Mouse (Mus musculus) heart, adult 2 months (tissue): ENCODE measurements around the gene Kcnip1. TPM values are rescaled to one million over a fixed set of nuclear protein-coding genes. Genes with fewer than 3 reads are reported as not detected.

Experiments
- DNase-seq, 2 experiments: peaks; one replicate each; pipeline ENCODE4 v3.0.0; 2021
- H3K27ac ChIP-seq: fragments of 200-600 bp; 2 replicates; pipeline ENCODE4 v1.8.1; 2022
- H3K27me3 ChIP-seq: fragments of 200-500 bp; 2 replicates; pipeline ENCODE4 v1.6.1; 2012; ENCODE audit warnings: mild to moderate bottlenecking, low read length, inconsistent platforms, mixed read lengths; ENCODE audit not compliant: control insufficient read depth, insufficient read depth
- H3K36me3 ChIP-seq: fragments of 200-500 bp; 2 replicates; pipeline ENCODE4 v1.6.1; 2012; ENCODE audit warnings: low read length, inconsistent platforms; ENCODE audit not compliant: control insufficient read depth, insufficient read depth
- H3K4me1 ChIP-seq: fragments of 200-500 bp; 2 replicates; pipeline ENCODE4 v1.6.1; 2011; ENCODE audit warnings: low read length; ENCODE audit not compliant: control insufficient read depth, insufficient read depth
- H3K4me3 ChIP-seq: fragments of 200-600 bp; 2 replicates; pipeline ENCODE4 v1.8.1; 2022
- H3K79me2 ChIP-seq: fragments of 200-500 bp; replicated peaks from 2 replicates; pipeline ENCODE4 v1.6.1; 2012; ENCODE audit warnings: mild to moderate bottlenecking, inconsistent platforms, low read length, moderate library complexity, mixed read lengths; ENCODE audit not compliant: control insufficient read depth, insufficient read depth
- H3K9ac ChIP-seq: fragments of 200-500 bp; 2 replicates; pipeline ENCODE4 v1.6.1; 2012; ENCODE audit warnings: low read depth, mild to moderate bottlenecking, control low read depth, inconsistent platforms, low read length, mixed read lengths
- CTCF ChIP-seq: fragments of 200-600 bp; IDR thresholded peaks from 2 replicates; pipeline ENCODE4 v1.8.1; 2022; ENCODE audit warnings: antibody characterized with exemption, mild to moderate bottlenecking, moderate library complexity
- EP300 ChIP-seq: fragments of 200-500 bp; IDR thresholded peaks from 2 replicates; pipeline ENCODE4 v1.6.1; 2011; ENCODE audit warnings: low read depth, low read length, control low read depth; ENCODE audit not compliant: insufficient read depth
- POLR2A ChIP-seq: fragments of 200-500 bp; IDR thresholded peaks from 2 replicates; pipeline ENCODE4 v1.6.1; 2011; ENCODE audit warnings: mild to moderate bottlenecking, low read depth, low read length, control low read depth; ENCODE audit not compliant: insufficient read depth
- WGBS: fragments of 180-500 bp; shearing (Covaris S2); methylation state at CpG from one replicate; pipeline ENCODE4 v1.1.7; 2018; 5-methylcytosine and 5-hydroxymethylcytosine counted together
- intact Hi-C: fragments of 180-260 bp; cut with DNase I; formaldehyde crosslinking; loops from one replicate; pipeline ENCODE4 v1.15.1; 2025
- polyA plus RNA-seq: library from polyadenylated mRNA; depleted of rRNA; stranded (reverse); fragments of >200 nt; gene quantifications from 2 replicates; pipeline ENCODE4 v1.2.3, GENCODE M21; 2012
- total RNA-seq, 2 experiments: library from RNA; stranded (reverse); gene quantifications; 2 replicates each; pipeline ENCODE4 v1.2.3; 2021

Gene Kcnip1
- total and polyA plus RNA-seq, 3 experiments, result 0.11 to 0.18 TPM; not detected in 1

GRCm38 (mm10) chr11:33780263-33780662 lies 212.7 kb downstream of the Kcnip1 start:
- Histone ChIP-seq H3K36me3 (no peaks in the 10 kb centered on the region), H3K4me1 (no peaks in the 10 kb centered on the region)
- no peak for TF ChIP-seq POLR2A
- TF ChIP-seq EP300, result no peak
- no peak for TF ChIP-seq CTCF

GRCm38 (mm10) chr11:33772615-33773141 lies 220.3 kb downstream of the Kcnip1 start:
- no peak for DNase-seq
- H3K36me3 ChIP-seq, result no peaks in the 10 kb centered on the region
- peaks cover under 1% of the 10 kb centered on the region; the same call in 1 of the 2 replicates for H3K4me1 ChIP-seq
- 59% methylated on average over 5 of the region's 5 CpGs for WGBS
- no peak overlapping the region for H3K27ac ChIP-seq
- H3K9ac ChIP-seq, result no peak overlapping the region
- H3K4me3 ChIP-seq, result no peak overlapping the region
- no peak for TF ChIP-seq EP300
- TF ChIP-seq POLR2A, result no peak
- TF ChIP-seq CTCF, result no peak
- no peaks in the 10 kb centered on the region for H3K79me2 ChIP-seq
- H3K27me3 ChIP-seq, result no peaks in the 10 kb centered on the region; the same call in 1 of the 2 replicates
- intact Hi-C loops, result no loop called here

More at GRCm38 (mm10) chr11:33780263-33780662, 212.7 kb downstream of the Kcnip1 start:
- 67% methylated on average over 4 of the region's 4 CpGs for WGBS
- Histone ChIP-seq H3K27me3 (no peaks in the 10 kb centered on the region; the same call in 1 of the 2 replicates), H3K4me3 (no peak overlapping the region), H3K9ac (no peak overlapping the region), H3K79me2 (no peaks in the 10 kb centered on the region), H3K27ac (no peak overlapping the region)
- no peak for DNase-seq
- intact Hi-C loops, result no loop called here

GRCm38 (mm10) chr11:33772043-33772442 lies 220.9 kb downstream of the Kcnip1 start:
- Histone ChIP-seq H3K27me3 (no peaks in the 10 kb centered on the region; the same call in 1 of the 2 replicates), H3K4me1 (peaks cover 2% of the 10 kb centered on the region; the same call in 1 of the 2 replicates), H3K9ac (no peak overlapping the region), H3K36me3 (no peaks in the 10 kb centered on the region), H3K27ac (no peak overlapping the region), H3K79me2 (no peaks in the 10 kb centered on the region), H3K4me3 (no peak overlapping the region)
- intact Hi-C loops, result no loop called here
- TF ChIP-seq CTCF, result no peak
- TF ChIP-seq POLR2A, result no peak
- no peak for TF ChIP-seq EP300
- DNase-seq, result no peak
- WGBS, result 78% methylated on average over 2 of the region's 2 CpGs

GRCm38 (mm10) chr11:33766976-33767938 lies 225.7 kb downstream of the Kcnip1 start:
- no peak for DNase-seq

GRCm38 (mm10) chr11:33761201-33761755 lies 231.7 kb downstream of the Kcnip1 start:
- TF ChIP-seq CTCF (no peak), EP300 (no peak), POLR2A (no peak)
- Histone ChIP-seq H3K36me3 (no peaks in the 10 kb centered on the region), H3K4me1 (no peaks in the 10 kb centered on the region), H3K79me2 (no peaks in the 10 kb centered on the region), H3K9ac (no peak overlapping the region), H3K27me3 (no peaks in the 10 kb centered on the region), H3K4me3 (no peak overlapping the region), H3K27ac (no peak overlapping the region)
- intact Hi-C loops, result no loop called here
- DNase-seq, result no peak
- WGBS, result 69% methylated on average over 16 of the region's 16 CpGs

More at GRCm38 (mm10) chr11:33766976-33767938, 225.7 kb downstream of the Kcnip1 start:
- no peak for TF ChIP-seq POLR2A
- no peak for TF ChIP-seq EP300
- TF ChIP-seq CTCF, result no peak
- Histone ChIP-seq H3K27me3 (no peaks in the 10 kb centered on the region), H3K27ac (no peak overlapping the region), H3K4me3 (no peak overlapping the region), H3K36me3 (no peaks in the 10 kb centered on the region), H3K79me2 (no peaks in the 10 kb centered on the region), H3K9ac (no peak overlapping the region), H3K4me1 (peaks cover 2% of the 10 kb centered on the region; the same call in 1 of the 2 replicates)
- WGBS, result 58% methylated on average over 9 of the region's 9 CpGs
- intact Hi-C loops, result no loop called here

- no peak for DNase-seq
- H3K27ac ChIP-seq, result no peak overlapping the region
- no peaks in the 10 kb centered on the region; the same call in 1 of the 2 replicates for H3K4me1 ChIP-seq
- intact Hi-C loops, result no loop called here
- no peak for TF ChIP-seq POLR2A
- TF ChIP-seq EP300, result no peak
- TF ChIP-seq CTCF, result no peak
- 74% methylated on average over 15 of the region's 15 CpGs for WGBS
- H3K27me3 ChIP-seq, result no peaks in the 10 kb centered on the region
- no peaks in the 10 kb centered on the region for H3K36me3 ChIP-seq
- no peaks in the 10 kb centered on the region for H3K79me2 ChIP-seq
- H3K4me3 ChIP-seq, result no peak overlapping the region
- H3K9ac ChIP-seq, result no peak overlapping the region
Measured at GRCm38 (mm10) chr11:33756624-33757023, 236.3 kb downstream of the Kcnip1 start.
